Mouse (Mus musculus) thymus, postnatal 25 days (tissue): ENCODE data around the gene Nhsl2.
"Not testable (repeated sequence)": the region's sequence is repeated elsewhere in the genome, so short reads cannot be mapped to it uniquely, and the experiment has no call there.

Experiments
- DNase-seq: peaks from one replicate; pipeline ENCODE4 v3.0.0; 2022

Nhsl2 gene

GRCm38 (mm10) chrX:101849281-101849821, at the start of gene Nhsl2:
Gene Nhsl2 (plus strand): TSS chrX:101849385.
- peak; percentile 8 for DNase-seq

- DNase-seq, result no peak
These were observed 43.7 kb upstream of the Nhsl2 start for GRCm38 (mm10) chrX:101805512-101805911.

GRCm38 (mm10) chrX:101811750-101812149, 37.4 kb upstream of the Nhsl2 start:
- DNase-seq, result no peak

- peak; percentile 3 for DNase-seq
These were observed 30.0 kb upstream of the Nhsl2 start for GRCm38 (mm10) chrX:101819163-101819562.

GRCm38 (mm10) chrX:101819980-101820379, 29.2 kb upstream of the Nhsl2 start:
- DNase-seq, result not testable (repeated sequence)

GRCm38 (mm10) chrX:101847191-101847795, 1.9 kb upstream of the Nhsl2 start:
- no peak for DNase-seq

- DNase-seq, result no peak
These were observed 841 bp downstream of the Nhsl2 start for GRCm38 (mm10) chrX:101849901-101850551.

- DNase-seq, result no peak
These were observed 2.6 kb downstream of the Nhsl2 start for GRCm38 (mm10) chrX:101851566-101852354.

- DNase-seq, result no peak
These were observed 14.6 kb downstream of the Nhsl2 start for GRCm38 (mm10) chrX:101863666-101864378.

GRCm38 (mm10) chrX:101864788-101865187, 15.6 kb downstream of the Nhsl2 start:
- DNase-seq, result no peak

- DNase-seq, result no peak
These were observed 25.0 kb downstream of the Nhsl2 start for GRCm38 (mm10) chrX:101874147-101874546.

GRCm38 (mm10) chrX:101874901-101875300, 25.7 kb downstream of the Nhsl2 start:
- DNase-seq, result no peak

- no peak for DNase-seq
These were observed 27.0 kb downstream of the Nhsl2 start for GRCm38 (mm10) chrX:101876136-101876535.

- no peak for DNase-seq
These were observed 28.7 kb downstream of the Nhsl2 start for GRCm38 (mm10) chrX:101877840-101878239.

GRCm38 (mm10) chrX:101878546-101878945, 29.4 kb downstream of the Nhsl2 start:
- DNase-seq, result peak; percentile 2

GRCm38 (mm10) chrX:101882141-101882751, 33.1 kb downstream of the Nhsl2 start:
- no peak for DNase-seq

GRCm38 (mm10) chrX:101889384-101889783, 40.2 kb downstream of the Nhsl2 start:
- DNase-seq, result no peak

GRCm38 (mm10) chrX:101889813-101890469, 40.8 kb downstream of the Nhsl2 start:
- DNase-seq, result no peak

GRCm38 (mm10) chrX:101893796-101894195, 44.6 kb downstream of the Nhsl2 start:
- DNase-seq, result no peak

GRCm38 (mm10) chrX:101898341-101898740, 49.2 kb downstream of the Nhsl2 start:
- DNase-seq, result no peak

GRCm38 (mm10) chrX:101901806-101902490, 52.8 kb downstream of the Nhsl2 start:
- no peak for DNase-seq
